Mouse (Mus musculus) ES-E14 (cell line): ENCODE results near the gene Cd33.

ENCODE experiments used
- CHD2 ChIP-seq: IDR thresholded peaks from 2 replicates; pipeline ENCODE4 v1.6.1; 2014; ENCODE audit warnings: mild to moderate bottlenecking, low read depth, low read length, inconsistent platforms
- HCFC1 ChIP-seq: IDR thresholded peaks from 2 replicates; pipeline ENCODE4 v1.6.1; 2012; ENCODE audit warnings: low read length, inconsistent platforms, borderline replicate concordance; ENCODE audit not compliant: insufficient read depth
- MAFK ChIP-seq: IDR thresholded peaks from 2 replicates; pipeline ENCODE4 v1.6.1; 2014; ENCODE audit warnings: mild to moderate bottlenecking, low read depth, low read length, inconsistent platforms; ENCODE audit not compliant: insufficient read depth
- ZC3H11A ChIP-seq: IDR thresholded peaks from 2 replicates; pipeline ENCODE4 v1.6.1; 2012; ENCODE audit warnings: low read depth, mild to moderate bottlenecking, inconsistent platforms, low read length, borderline replicate concordance
- ZNF384 ChIP-seq: IDR thresholded peaks from 2 replicates; pipeline ENCODE4 v1.6.1; 2012; ENCODE audit warnings: low read depth, low read length, inconsistent platforms

DNA sequence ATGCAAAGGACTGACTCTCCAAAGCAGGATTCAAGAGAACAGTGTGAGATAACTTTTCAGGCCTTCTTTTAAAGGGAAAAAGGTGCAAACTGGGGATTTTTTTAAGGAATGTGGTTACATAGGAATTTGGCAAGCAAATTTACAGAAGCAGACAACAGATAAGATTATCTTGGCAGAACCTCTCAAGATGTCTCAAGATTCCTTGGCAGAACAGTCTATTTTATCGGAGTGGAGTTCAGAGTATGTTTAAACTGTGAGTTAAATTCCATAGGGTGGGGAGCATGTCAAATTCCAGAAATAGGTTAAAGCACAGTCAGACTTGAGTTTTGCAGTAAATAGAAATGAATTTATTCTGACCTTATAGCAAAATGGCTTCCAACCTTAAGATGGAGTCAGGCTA lies 12.7 kb upstream of the Cd33 start:
- TF ChIP-seq ZNF384 (no peak), MAFK (no peak), HCFC1 (no peak), CHD2 (no peak), ZC3H11A (no peak)
